ENCODE assay signal across 10 mouse cellular contexts in the genomic region with DNA sequence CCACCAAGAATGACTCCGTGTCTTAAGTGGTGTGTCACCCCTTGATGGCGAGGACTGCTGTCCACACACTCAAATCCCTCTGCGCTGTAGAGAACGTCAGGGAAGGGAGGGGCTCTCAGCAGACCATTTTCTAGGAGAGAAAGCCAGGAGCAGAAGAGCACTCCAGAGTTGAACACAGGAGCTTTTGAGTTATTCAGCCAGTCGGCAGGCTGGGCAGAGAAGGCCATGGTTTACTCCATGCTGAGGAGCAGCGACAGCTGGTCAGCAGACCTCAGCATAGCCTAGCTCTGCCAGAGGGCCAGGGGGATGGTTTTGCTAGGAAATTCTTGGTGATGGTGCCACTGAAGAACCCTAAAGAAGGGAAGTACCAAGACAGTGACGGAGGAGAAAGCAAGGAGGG.
"Had no signal": no experiment of that assay in that cellular context is flagged by ENCODE, and none has a peak within 500 bp of the region (broad histone marks: within the 10 kb centered on the region; RNA-seq: fewer than 3 reads in every experiment).

No protein-coding gene starts in this region.

- H3K4me2 ChIP-seq: limb, embryonic 13.5 days; stomach, embryonic 15.5 days had no signal

- H3K36me3 ChIP-seq: limb, embryonic 13.5 days; stomach, embryonic 15.5 days had no signal

- H3K9me3 ChIP-seq: limb, embryonic 13.5 days; stomach, embryonic 15.5 days had no signal

- H3K27me3 ChIP-seq: limb, embryonic 13.5 days; stomach, embryonic 15.5 days had no signal

- DNase-seq: kidney, adult 11 months; kidney, adult 9 months; kidney, postnatal 36 days; lung, adult 18-20 months; thymus, adult 2 months; thymus, postnatal 25 days had no signal

- H3K4me1 ChIP-seq: limb, embryonic 13.5 days; stomach, embryonic 15.5 days had no signal

- H3K27ac ChIP-seq: kidney, postnatal 0 days; limb, embryonic 13.5 days; liver, embryonic 14.5 days; stomach, embryonic 15.5 days had no signal

- H3K9ac ChIP-seq: limb, embryonic 13.5 days; liver, embryonic 14.5 days; stomach, embryonic 15.5 days had no signal

- H3K4me3 ChIP-seq: limb, embryonic 13.5 days; stomach, embryonic 15.5 days had no signal
